Mouse (Mus musculus) midbrain, embryonic 16.5 days (tissue): ENCODE data around the gene Hamp2. TPM values are rescaled to one million over a fixed set of nuclear protein-coding genes. Genes with fewer than 3 reads are reported as not detected.
"Not testable (repeated sequence)": the region's sequence is repeated elsewhere in the genome, so short reads cannot be mapped to it uniquely, and the experiment has no call there.

Experiments used
- ATAC-seq: fragments of 200-750 bp; cut with Nextera tagmentation; 2 replicates; pipeline ENCODE4 v1.8.0; 2017; ENCODE audit warnings: moderate TSS enrichment
- H3K27ac ChIP-seq: fragments of 300-500 bp; sonication (generic); 2 replicates; pipeline ENCODE4 v1.5.1; 2014; ENCODE audit warnings: mild to moderate bottlenecking, low read length, mixed read lengths
- H3K27me3 ChIP-seq: fragments of 300-500 bp; sonication (generic); 2 replicates; pipeline ENCODE4 v1.6.1; 2014; ENCODE audit warnings: low read depth, low read length, mixed read lengths; ENCODE audit not compliant: control insufficient read depth, insufficient read depth
- H3K36me3 ChIP-seq: fragments of 300-500 bp; sonication (generic); 2 replicates; pipeline ENCODE4 v1.6.1; 2014; ENCODE audit warnings: mild to moderate bottlenecking, low read length, moderate library complexity, mixed read lengths; ENCODE audit not compliant: control insufficient read depth, insufficient read depth
- H3K4me1 ChIP-seq: fragments of 300-500 bp; sonication (generic); 2 replicates; pipeline ENCODE4 v1.6.1; 2014; ENCODE audit warnings: mild to moderate bottlenecking, low read length, mixed read lengths; ENCODE audit not compliant: control insufficient read depth, insufficient read depth
- H3K4me2 ChIP-seq: fragments of 300-500 bp; sonication (generic); 2 replicates; pipeline ENCODE4 v1.6.1; 2014; ENCODE audit warnings: mild to moderate bottlenecking, low read length, mixed read lengths
- H3K4me3 ChIP-seq: fragments of 300-500 bp; sonication (generic); 2 replicates; pipeline ENCODE4 v1.5.1; 2014; ENCODE audit warnings: low read depth, mild to moderate bottlenecking, low read length, moderate library complexity, mixed read lengths
- H3K9ac ChIP-seq: fragments of 300-500 bp; sonication (generic); 2 replicates; pipeline ENCODE4 v1.6.1; 2014; ENCODE audit warnings: low read depth, low read length, mixed read lengths
- H3K9me3 ChIP-seq: fragments of 300-500 bp; sonication (generic); replicated peaks from 2 replicates; pipeline ENCODE4 v1.6.1; 2014; ENCODE audit warnings: mild to moderate bottlenecking, low read length, mixed read lengths; ENCODE audit not compliant: control insufficient read depth, poor library complexity, severe bottlenecking
- WGBS: fragments of 180-500 bp; shearing (Covaris S2); extraction: QIAGEN DNeasy Blood & Tissue Kit; methylation state at CpG from one replicate; pipeline ENCODE4 v1.1.7; 2014; 5-methylcytosine and 5-hydroxymethylcytosine counted together
- polyA plus RNA-seq: library from polyadenylated mRNA; unstranded; fragments of >200 nt; fragmentation: Nextera tagmentation; extraction: Ambion mirVana; gene quantifications from 2 replicates; pipeline ENCODE4 v1.2.1, GENCODE M21; 2015

Hamp2 gene
- polyA plus RNA-seq, 1 experiment from 2014 or later: not detected

DNA sequence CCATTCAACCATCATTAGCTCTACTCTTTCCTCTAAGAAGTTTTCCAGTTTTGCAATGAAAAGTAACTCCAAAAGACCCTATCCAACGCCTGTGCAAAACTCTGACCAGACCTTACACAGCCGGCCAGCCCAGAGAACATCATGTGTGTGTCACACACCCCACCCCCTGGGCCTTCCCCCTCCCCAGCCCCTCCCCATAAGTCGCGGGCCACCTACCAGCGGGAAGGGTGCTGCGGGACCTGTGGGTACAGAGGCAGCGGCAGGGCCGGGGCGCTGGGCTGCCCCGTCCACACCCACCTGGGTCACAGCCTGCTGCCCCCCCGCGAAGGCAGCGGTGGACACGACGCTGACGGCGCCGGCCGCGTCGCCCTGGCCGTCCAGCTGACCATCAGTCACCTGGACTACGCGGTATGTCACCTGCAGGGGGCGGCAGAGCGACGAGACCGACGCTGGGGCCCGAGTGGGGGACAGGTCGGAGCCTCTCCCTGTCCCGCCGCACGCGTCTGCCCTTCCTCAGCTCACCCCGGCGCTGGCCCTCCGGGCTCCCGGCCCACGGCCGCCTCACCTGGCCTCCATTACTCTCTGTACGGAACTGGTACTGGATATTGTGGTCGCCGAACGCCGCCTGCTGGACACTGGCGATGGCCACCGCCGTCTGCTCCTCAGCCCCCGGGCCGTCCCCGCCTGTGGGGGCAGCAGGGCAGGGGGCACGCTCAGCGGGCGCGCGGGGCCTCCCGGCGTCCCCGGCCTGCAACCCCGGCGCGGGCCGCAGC, 31.3 kb upstream of the Hamp2 start:
- Histone ChIP-seq H3K4me2 (peak overlapping the region; percentile 94), H3K27me3 (no peaks in the 10 kb centered on the region), H3K9ac (peak overlapping the region; percentile 99), H3K4me1 (peaks cover 24% of the 10 kb centered on the region), H3K9me3 (no peaks in the 10 kb centered on the region), H3K27ac (peak overlapping the region; percentile 99), H3K4me3 (peak overlapping the region; percentile 90), H3K36me3 (peaks cover 22% of the 10 kb centered on the region)
- peak; percentile 72 for ATAC-seq
- WGBS: under 1% methylated on average over 40 of the region's 64 CpGs

DNA sequence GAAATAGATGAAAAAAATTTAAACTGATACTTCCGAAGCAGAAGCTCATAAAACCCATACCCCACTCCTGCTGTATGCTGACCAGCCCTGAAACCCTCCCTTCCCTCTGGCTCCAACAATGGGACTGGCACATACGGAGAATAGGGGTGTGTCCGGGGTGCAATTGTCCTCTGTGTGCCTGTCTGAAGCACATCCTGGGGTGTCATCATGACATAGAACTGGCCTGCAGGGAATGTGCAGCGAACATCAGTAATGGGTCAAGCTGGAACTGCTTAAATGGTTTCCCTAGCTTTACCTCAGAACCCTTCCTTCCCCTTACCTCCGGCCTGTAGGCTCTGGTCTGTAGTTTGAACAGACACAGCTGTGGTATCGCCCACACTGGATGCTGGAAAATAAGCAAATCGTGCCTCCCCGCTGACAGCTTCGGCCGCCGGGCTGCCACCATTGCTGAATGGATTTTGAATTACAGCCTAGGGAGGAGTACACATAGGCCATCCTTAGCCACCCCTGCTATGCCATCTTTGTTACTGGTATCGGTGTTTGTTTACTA, 30.6 kb upstream of the Hamp2 start:
- peak overlapping the region; percentile 90 for H3K4me3 ChIP-seq
- peaks cover 24% of the 10 kb centered on the region for H3K4me1 ChIP-seq
- ATAC-seq: no peak
- peak overlapping the region; percentile 99 for H3K27ac ChIP-seq
- H3K9me3 ChIP-seq: no peaks in the 10 kb centered on the region
- H3K9ac ChIP-seq: peak overlapping the region; percentile 99
- peaks cover 22% of the 10 kb centered on the region for H3K36me3 ChIP-seq
- 88% methylated on average over 12 of the region's 12 CpGs for WGBS
- peak overlapping the region; percentile 94 for H3K4me2 ChIP-seq
- no peaks in the 10 kb centered on the region for H3K27me3 ChIP-seq

DNA sequence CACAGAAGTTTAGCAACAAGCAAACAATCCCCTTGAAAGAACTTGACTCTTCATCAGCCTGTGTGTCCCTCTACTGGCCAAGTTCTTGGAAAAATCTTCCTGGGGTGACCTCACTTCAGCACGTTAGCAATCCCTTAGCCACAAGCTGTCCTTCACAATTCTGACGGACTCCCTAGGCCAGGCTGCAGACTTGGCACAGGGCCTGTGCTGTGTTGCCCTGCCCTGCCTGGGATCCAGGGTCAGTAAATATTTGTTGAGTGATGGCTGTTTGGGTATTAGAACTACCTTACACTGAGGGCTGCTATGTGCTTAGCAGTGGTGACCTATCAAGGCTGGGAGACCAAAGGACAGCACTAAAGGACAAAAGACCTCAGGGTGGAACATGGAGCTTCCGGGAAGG, 29.6 kb upstream of the Hamp2 start:
- WGBS: 85% methylated on average over 3 of the region's 3 CpGs

DNA sequence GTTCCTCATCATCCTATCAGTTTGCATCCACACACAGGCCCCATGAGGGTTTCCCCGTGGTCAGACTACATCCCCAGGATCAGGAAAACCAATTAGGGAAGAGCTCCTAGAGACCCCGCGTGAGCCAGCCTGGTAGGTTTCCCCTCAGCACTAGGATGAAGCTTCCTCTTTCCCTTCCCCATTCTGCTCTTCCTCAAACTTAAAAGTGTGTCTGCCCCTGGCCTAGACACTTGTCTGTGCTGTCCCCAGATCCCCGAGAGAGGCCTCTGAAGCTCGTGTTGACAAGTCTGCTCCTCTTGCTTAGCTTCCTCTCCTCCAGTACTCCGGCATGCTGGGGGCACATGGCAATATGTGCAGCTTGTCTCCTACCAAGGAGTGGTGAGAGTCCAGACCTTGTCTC, 29.0 kb upstream of the Hamp2 start:
- Histone ChIP-seq H3K36me3 (peaks cover 25% of the 10 kb centered on the region), H3K27ac (no peak overlapping the region), H3K4me3 (no peak overlapping the region), H3K27me3 (no peaks in the 10 kb centered on the region), H3K9ac (no peak overlapping the region), H3K9me3 (no peaks in the 10 kb centered on the region), H3K4me1 (peaks cover 19% of the 10 kb centered on the region), H3K4me2 (no peak overlapping the region)
- 94% methylated on average over 6 of the region's 6 CpGs for WGBS
- ATAC-seq: no peak

More for the DNA sequence above, 29.6 kb upstream of the Hamp2 start:
- H3K4me3 ChIP-seq: no peak overlapping the region
- H3K27ac ChIP-seq: no peak overlapping the region
- peaks cover 25% of the 10 kb centered on the region for H3K36me3 ChIP-seq
- ATAC-seq: no peak
- H3K4me2 ChIP-seq: no peak overlapping the region
- no peaks in the 10 kb centered on the region for H3K27me3 ChIP-seq
- H3K4me1 ChIP-seq: peaks cover 24% of the 10 kb centered on the region
- H3K9ac ChIP-seq: no peak overlapping the region
- H3K9me3 ChIP-seq: no peaks in the 10 kb centered on the region

DNA sequence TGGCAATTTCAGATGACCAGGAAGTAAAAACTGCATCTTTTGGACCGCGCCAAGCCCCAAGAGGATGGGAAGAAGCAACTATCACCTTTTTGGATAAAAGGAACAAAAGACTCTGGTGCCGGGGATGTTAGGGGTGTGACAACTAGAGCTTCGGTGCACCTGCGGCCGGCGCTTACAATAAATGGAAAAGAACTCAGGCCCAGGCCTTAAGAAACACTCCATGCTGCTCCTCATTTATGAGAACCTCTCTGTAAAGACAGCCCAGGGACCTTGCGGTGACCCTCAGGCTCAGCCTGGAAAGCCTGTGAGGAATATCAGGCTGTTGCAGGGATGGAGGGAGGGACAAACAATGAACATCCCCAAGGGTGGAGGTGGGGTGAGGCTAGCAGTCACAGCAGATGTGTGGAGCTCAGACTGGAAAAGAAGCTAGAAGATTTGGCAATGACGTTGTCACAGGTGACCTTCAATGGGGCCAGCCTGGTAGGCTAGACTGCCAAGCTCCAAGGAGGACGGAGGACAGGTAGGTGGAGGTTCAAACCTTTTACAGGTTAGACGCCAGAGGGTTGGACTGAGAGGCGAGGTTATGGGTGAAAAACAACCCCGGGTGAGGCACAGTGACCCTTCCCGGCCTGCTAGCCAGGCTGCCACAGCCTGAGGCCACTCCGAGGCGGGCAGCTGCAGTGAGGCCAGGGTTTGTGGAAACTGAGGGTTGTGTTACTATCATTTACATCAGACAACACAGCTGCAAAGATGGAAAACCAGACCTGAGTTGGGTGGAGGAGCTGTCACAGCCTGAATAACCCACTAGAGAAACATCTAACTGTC, 28.2 kb upstream of the Hamp2 start:
- no peak for ATAC-seq
- no peak overlapping the region for H3K9ac ChIP-seq
- H3K4me2 ChIP-seq: no peak overlapping the region
- H3K27me3 ChIP-seq: no peaks in the 10 kb centered on the region
- 97% methylated on average over 16 of the region's 16 CpGs for WGBS
- H3K9me3 ChIP-seq: no peaks in the 10 kb centered on the region
- peaks cover 12% of the 10 kb centered on the region for H3K4me1 ChIP-seq
- no peak overlapping the region for H3K27ac ChIP-seq
- H3K36me3 ChIP-seq: peaks cover 25% of the 10 kb centered on the region
- no peak overlapping the region for H3K4me3 ChIP-seq

DNA sequence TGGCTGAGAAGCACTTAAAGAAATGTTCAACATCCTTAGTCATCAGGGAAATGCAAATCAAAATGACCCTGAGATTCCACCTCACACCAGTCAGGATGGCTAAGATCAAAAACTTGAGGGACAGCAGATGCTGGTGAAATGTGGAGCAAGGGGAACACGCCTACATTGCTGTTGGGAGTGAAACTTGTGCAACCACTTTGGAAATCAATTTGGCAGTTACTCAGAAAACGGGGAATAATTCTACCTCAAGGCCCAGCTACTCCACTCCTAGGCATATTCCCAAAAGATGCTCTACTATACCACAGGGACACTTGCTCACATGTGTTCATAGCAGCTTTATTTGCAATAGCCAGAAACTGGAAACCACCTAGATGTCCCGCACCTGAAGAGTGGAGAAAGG, 25.4 kb upstream of the Hamp2 start:
- not testable (repeated sequence) for H3K27ac ChIP-seq, H3K4me1 ChIP-seq, ATAC-seq, H3K4me3 ChIP-seq, H3K27me3 ChIP-seq, H3K4me2 ChIP-seq, H3K9ac ChIP-seq, H3K9me3 ChIP-seq
- 97% methylated on average over 3 of the region's 3 CpGs for WGBS
- peaks cover 23% of the 10 kb centered on the region for H3K36me3 ChIP-seq

DNA sequence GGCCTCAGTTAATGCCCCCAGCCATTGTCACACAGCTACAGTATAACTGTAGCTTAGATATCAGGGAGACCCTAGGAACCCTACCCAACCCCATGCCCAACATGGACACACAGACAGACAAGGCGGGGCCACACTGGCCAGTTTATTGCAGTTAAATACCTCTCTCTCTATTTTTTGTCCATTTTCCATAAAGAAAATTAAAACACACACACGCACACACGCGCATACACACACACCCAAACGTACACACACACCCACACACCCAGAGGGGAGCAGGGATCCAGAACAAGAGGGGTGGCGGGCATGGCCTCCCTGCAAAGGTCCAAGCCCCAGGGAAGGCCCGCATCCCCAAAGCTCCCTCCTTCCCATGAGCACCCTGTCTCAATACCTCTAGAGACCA, 21.4 kb upstream of the Hamp2 start:
- Histone ChIP-seq H3K4me2 (no peak overlapping the region), H3K27me3 (no peaks in the 10 kb centered on the region), H3K4me1 (no peaks in the 10 kb centered on the region), H3K9ac (no peak overlapping the region), H3K4me3 (no peak overlapping the region), H3K27ac (no peak overlapping the region), H3K36me3 (peaks cover 2% of the 10 kb centered on the region), H3K9me3 (no peaks in the 10 kb centered on the region)
- ATAC-seq: 0 out of 2 replicates have a peak, but pooled peaks have one; percentile 33
- 94% methylated on average over 7 of the region's 7 CpGs for WGBS

DNA sequence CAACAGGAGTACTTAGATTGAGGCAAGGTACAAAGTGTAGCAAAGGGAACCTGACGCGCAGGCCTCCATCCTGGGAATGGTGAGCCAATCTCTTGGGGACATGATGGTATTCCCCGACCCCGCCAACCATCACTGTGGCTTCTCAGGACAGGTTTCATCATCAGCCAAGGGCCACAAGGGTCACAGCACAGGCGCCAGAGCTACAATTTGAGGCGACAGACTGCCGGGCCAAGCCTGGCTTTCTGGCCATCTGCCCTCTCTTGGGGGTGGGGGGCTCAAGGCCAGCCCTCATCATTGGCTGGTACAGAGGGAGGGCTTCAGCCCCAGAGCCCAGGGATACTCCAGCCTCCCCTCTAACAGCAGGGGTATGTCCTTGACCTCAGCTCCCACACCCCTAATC, 21.0 kb upstream of the Hamp2 start:
- not testable (repeated sequence) for H3K36me3 ChIP-seq, H3K4me2 ChIP-seq, H3K9ac ChIP-seq, H3K9me3 ChIP-seq, H3K27ac ChIP-seq, H3K27me3 ChIP-seq, H3K4me3 ChIP-seq, H3K4me1 ChIP-seq
- ATAC-seq: 0 out of 2 replicates have a peak, but pooled peaks have one; percentile 23
- 88% methylated on average over 7 of the region's 7 CpGs for WGBS

DNA sequence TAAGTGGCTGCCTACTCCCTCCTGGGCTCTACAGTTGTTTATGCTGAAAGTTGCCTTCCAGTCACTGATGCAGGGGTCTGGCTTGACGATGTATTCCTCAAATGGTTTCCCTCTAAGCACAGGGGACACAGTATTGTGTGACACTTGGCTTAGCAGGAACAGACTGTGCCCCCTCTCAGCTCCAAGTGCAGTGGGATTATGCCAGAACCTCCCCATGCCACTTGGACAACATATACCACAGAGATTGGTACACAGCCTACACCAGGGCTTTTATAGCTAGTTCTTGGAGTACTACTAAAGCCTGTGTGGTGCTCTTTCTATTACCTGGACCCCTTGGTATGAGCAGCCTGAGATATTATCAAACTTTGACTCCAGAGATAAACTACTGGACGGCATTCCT, 20.2 kb upstream of the Hamp2 start:
- H3K4me3 ChIP-seq, H3K4me2 ChIP-seq, H3K4me1 ChIP-seq, H3K27me3 ChIP-seq, H3K9me3 ChIP-seq, H3K9ac ChIP-seq, H3K36me3 ChIP-seq, H3K27ac ChIP-seq, ATAC-seq: not testable (repeated sequence)
- WGBS: 72% methylated on average over 2 of the region's 2 CpGs
